Mouse (Mus musculus) bone marrow, adult 2 months (tissue): ENCODE data around the gene Dhx16.

ENCODE experiments used
- CTCF ChIP-seq: fragments of 200-500 bp; IDR thresholded peaks from 2 replicates; pipeline ENCODE4 v1.5.1; 2011; ENCODE audit warnings: low read length, control low read depth; ENCODE audit not compliant: control insufficient read depth, insufficient read depth
- POLR2A ChIP-seq: fragments of 200-500 bp; IDR thresholded peaks from 2 replicates; pipeline ENCODE4 v1.6.1; 2011; ENCODE audit warnings: low read depth, mild to moderate bottlenecking, control low read depth, low read length, borderline replicate concordance; ENCODE audit not compliant: control insufficient read depth

DNA sequence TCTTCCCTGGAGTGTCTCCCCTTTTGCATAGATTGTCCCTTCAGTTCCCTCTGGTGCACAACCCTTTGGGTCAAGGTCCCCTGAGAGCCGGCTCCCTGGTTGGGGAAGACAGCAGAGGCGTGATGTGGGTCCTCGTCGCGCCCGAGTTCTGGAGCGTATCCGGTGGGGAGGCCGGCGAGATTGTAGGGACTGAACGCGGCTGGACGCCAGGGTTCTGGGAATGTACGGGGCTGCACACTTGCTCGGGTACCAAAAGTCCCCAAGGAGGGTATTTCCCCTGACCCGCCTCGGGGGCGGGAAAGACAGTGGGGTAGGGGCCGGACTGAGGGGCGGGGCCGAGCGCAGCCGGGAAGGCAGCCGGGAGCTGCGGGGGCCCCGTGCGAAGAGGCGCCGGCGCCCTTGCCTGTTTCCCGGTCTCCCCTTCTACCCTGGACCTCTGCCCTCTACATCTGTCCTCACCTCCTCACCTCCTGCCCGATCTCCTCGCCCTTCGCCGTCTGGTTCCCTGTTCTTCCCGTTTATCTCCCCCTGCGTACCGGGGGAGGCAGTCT lies 13.3 kb upstream of the Dhx16 start:
- TF ChIP-seq POLR2A = no peak; the same call in 1 of the 2 replicates
- no peak for TF ChIP-seq CTCF
